Mouse (Mus musculus) fibroblast of lung, adult 2 months (primary cell): ENCODE results near the gene Pde3a.

Source experiments
- DNase-seq: peaks from one replicate; pipeline ENCODE4 v3.0.0-alpha.2; 2011; ENCODE audit warnings: low read depth

The Pde3a gene

DNA sequence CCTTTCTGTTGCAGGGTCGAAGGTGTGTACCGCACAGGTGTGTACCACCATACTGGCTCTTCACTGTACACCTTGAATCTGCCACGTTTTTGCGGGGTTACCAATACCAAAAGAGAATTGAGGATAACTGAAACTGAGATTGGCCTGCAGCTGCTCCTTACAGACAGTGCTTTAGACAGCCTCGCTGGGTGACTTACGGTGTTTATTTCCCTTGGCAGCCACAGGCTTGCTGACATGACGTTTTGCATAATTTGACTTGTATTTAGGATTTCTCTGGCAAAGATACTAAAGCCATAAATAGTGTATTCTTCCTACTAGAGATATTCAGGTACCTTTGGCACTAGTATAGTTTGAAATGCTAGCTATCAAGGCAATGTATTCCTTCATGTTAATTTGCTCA lies 155.6 kb downstream of the Pde3a start:
- DNase-seq: no peak

GRCm38 (mm10) chr6:141405496-141405895 lies 156.4 kb downstream of the Pde3a start:
- no peak for DNase-seq

- peak; percentile 72 for DNase-seq
These were observed 159.7 kb downstream of the Pde3a start for GRCm38 (mm10) chr6:141408758-141409157.

DNA sequence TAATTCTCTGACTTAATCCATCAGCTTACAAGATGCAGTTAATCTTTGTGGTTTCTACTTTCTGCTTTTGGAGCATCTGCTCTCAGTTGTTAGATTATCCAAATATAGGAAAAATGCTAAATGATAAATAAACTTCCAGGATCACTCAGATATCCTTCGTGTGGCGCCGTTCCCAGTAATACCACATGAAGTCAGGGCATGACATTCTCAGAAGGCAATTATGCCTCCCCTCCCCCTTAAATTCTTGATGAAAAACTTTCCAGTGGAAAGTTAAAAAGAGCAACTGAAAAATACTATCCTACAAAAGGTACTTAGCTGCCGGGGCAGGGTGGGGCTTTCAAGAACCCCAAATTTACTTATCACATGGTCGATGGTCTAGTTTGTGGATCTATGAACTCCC lies 161.8 kb downstream of the Pde3a start:
- DNase-seq: no peak

- DNase-seq: no peak
These were observed 176.0 kb downstream of the Pde3a start for GRCm38 (mm10) chr6:141425114-141425513.

DNA sequence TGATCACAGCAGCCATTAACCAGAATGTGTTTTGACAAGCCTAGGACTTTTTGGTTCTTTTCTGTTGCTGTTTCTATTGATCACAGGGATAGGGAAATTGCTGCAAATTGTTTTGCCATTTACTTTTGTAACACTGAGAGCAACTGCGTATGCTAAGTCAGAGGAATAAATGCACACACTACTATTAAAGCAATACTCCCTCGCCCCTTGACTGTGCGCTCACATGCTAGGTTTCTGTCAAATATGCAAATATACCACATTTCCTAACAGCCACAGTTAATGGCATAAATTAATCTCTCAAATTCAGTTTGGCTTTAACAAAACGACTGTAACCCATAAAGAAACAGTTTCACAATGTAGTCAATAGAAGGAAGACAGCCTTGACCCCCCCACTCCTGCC lies 179.5 kb downstream of the Pde3a start:
- no peak for DNase-seq

GRCm38 (mm10) chr6:141430134-141430533 lies 181.1 kb downstream of the Pde3a start:
- no peak for DNase-seq

DNA sequence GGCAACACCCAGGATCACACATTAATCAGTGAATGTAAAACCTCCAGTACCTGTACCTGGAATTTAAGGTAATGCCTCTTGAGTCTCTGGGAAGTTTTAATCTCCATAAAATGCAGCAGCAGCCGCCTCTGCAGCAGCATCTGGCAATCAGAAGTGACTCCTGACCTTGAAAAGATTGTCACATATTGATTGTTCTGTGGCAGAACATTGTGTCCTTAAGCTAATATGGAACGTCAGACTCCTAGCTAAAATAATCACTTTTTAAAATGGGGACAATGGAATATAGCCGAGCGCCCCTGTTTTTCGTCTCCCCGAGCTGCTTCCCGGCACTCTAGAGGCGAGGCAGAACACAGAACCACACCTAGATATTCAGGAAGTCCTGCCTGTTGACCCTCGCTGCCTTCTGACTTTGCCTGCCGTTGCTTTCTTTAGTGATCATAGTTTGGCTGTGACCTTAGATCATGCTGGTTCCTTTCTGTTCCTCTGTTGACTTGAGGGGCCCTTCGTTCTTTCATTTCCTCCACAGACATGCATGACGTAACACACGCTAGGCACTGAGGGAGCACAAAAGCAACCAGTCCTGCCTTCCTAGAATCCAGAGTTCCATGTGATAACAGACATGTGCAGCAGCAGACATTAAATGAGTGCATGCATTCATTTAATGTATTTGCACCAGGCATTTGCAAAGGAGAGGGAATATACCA lies 183.4 kb downstream of the Pde3a start:
- DNase-seq: no peak

GRCm38 (mm10) chr6:141433917-141434756 lies 185.1 kb downstream of the Pde3a start:
- no peak for DNase-seq

- DNase-seq: no peak
These were observed 186.1 kb downstream of the Pde3a start for GRCm38 (mm10) chr6:141435160-141435559.

DNA sequence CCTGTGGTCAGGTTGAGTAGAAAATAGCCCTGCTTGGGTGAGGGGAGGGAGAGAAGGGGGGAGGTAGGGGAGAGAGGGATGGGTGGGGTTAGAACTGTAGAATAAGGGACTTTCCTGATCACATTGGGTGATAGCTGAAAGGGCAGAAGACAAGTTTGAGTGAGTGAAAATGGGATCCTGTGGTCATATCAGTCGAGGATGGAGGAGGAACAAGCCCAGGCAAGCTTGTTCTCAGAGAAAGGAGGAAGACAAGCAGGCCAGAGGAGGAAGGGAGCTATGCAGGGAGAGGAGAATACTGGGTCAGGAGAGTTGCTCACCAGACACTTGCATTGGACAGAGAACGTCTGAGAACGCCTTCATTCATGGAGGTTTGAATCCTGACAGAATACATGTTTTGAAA lies 190.9 kb downstream of the Pde3a start:
- no peak for DNase-seq

DNA sequence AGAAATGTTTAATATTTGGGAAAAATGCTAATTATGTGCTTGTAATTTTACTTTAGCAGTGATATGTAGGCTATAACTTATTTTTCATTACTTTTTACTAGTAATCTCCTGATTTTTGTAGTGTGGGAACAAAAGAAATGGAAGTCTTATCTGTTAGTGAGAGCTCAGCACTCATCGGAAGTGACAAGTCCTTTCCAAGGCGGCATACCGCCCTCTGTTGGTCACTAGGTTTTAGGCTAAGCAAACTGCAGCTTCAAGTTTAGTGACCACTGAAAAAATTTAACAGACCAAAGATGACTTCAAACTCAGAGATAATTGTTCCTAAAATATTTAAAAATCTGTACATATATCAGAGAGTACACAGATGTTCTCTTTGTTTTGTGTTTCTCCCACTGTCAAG lies 198.5 kb downstream of the Pde3a start:
- DNase-seq: peak; percentile 56

DNA sequence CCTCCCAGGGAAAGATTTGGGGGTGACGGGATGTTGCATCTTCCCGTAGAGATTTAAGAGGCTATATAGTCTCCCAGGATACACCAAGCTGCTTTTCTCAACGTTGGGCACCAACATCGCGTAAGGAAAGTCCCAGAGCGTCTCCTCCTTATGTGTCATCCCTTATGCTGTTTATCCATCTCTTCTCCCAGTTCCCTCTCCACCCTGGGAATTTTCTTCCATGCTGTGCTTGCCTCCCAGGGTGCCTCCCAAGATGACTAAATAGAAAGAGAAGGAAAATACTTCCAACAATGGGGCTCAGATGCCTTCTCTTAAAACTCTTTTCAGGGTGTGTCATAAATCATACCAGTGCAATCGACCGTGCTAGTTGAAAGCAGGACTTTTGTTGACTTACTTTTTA lies 199.8 kb downstream of the Pde3a start:
- DNase-seq: no peak

- DNase-seq: no peak
These were observed 206.3 kb downstream of the Pde3a start for GRCm38 (mm10) chr6:141455335-141455734.

- DNase-seq: no peak
These were observed 207.5 kb downstream of the Pde3a start for GRCm38 (mm10) chr6:141456591-141456990.

DNA sequence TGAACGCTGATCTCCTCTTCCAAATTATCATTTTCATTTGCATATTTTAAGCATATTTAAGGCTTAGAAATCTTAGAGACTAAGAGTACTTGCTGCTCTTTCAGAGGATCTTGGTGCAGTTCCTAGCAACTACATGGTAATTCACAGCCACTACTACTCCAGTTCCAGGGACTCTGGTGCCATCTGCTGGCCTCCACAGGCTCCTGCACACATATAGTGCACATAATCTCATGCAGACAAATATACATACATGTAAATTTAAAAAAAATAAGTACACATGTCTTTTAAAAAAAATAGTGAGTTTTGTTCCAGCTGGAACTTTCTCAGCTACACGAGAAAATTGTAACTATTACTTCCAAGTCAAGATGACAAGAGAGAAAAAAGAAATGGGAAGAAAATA lies 221.2 kb downstream of the Pde3a start:
- no peak for DNase-seq

- DNase-seq: no peak
These were observed 225.2 kb downstream of the Pde3a start for GRCm38 (mm10) chr6:141474223-141474622.

DNA sequence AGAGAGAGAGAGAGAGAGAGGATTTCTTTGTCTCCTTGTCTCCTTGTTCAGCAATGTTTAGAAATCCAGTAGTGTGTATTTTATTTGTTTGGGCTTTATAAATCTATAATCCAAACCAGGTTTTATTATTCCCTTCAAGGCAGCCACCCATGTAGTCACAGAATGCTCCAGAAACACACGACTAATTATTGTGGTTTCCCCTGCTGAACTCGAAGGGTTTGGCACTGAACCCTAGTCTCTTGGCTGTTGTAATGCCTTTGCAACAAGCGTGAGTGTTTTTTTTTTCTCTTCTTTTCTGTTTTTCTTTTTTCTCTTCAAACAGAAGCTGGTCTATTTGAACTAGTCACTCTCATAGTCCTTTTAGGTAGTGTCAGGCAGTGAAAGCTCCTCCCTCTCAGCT lies 225.6 kb downstream of the Pde3a start:
- peak; percentile 59 for DNase-seq

DNA sequence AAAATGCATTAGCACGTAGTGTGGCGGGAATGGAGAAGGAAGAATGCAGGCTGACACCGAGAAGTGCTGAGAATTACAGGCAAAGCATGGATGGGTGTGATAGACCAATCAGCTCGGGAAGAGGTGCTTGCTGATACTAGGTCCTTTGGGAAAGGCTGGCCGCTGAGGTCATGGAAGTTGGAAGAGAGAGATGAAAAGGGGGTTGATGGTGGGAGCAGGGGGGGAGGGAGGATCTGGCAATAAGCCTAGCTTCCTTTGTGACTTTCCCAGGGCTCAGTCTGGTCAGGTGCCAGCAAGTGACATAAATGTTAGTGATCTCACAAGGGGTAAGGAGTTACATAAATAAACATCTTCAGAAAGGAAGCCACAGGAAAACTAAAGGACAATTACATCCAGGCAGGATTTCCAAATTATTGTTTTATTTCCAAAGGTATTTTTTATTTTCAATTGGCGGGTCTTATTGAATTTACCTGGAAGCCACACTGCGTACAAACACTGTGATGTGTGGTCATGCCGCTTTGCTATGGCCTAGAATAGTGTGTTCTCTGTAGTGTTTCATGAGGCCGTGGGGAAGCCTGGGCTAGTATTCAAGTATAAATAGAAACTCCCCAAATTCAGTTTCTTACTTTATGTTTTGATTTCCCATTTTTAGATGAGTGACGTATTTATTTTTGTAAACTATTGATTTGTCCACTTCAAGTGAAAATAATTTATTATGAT lies 236.4 kb downstream of the Pde3a start:
- no peak for DNase-seq

- DNase-seq: no peak
These were observed 238.2 kb downstream of the Pde3a start for GRCm38 (mm10) chr6:141487266-141487665.

- no peak for DNase-seq
These were observed 239.6 kb downstream of the Pde3a start for GRCm38 (mm10) chr6:141488619-141489018.

GRCm38 (mm10) chr6:141494909-141495308 lies 245.8 kb downstream of the Pde3a start:
- no peak for DNase-seq
